Mouse (Mus musculus) limb, embryonic 15.5 days (tissue): ENCODE measurements around the gene Gm20765. TPM values are rescaled to one million over a fixed set of nuclear protein-coding genes. Genes with fewer than 3 reads are reported as not detected.

Source experiments
- polyA plus RNA-seq: library from polyadenylated mRNA; unstranded; fragments of >200 nt; fragmentation: Nextera tagmentation; extraction: Ambion mirVana; gene quantifications from 2 replicates; pipeline ENCODE4 v1.2.1, GENCODE M21; 2015

The Gm20765 gene
- polyA plus RNA-seq, 1 experiment from 2014 or later, result not detected

Other genes with a start within 250 kb of the Gm20765 start
- not detected in 2 replicates for gene Gm21293, start 42.5 kb upstream of the Gm20765 start, polyA plus RNA-seq
- not detected in 2 replicates for gene Gm6763, start 34.0 kb upstream of the Gm20765 start, polyA plus RNA-seq
- not detected in 2 replicates for gene Gm8764, start 25.5 kb upstream of the Gm20765 start, polyA plus RNA-seq
- gene Gm21304, start 17.0 kb upstream of the Gm20765 start, polyA plus RNA-seq, result not detected in 2 replicates
- gene Gm21312, start 8.5 kb upstream of the Gm20765 start, polyA plus RNA-seq, result not detected in 2 replicates
- gene Gm4340, start 8.5 kb downstream of the Gm20765 start, polyA plus RNA-seq, result not detected in 2 replicates